Mouse (Mus musculus) myocyte (in vitro differentiated cells): ENCODE measurements at regions not wholly inside any gene's neighbourhood (a gene's known extent, or its start where the extent isn't known, plus 50 kb on each side); places are given as distances from the start of the nearest gene placed in this dataset.

Experiments used
- CEBPB ChIP-seq: IDR thresholded peaks from 2 replicates; pipeline ENCODE4 v1.6.1; 2011; ENCODE audit warnings: mild to moderate bottlenecking, moderate library complexity; ENCODE audit not compliant: poor library complexity, insufficient read depth, severe bottlenecking
- E2F4 ChIP-seq: IDR thresholded peaks from one replicate; pipeline ENCODE4 v1.6.1; 2011; ENCODE audit warnings: mild to moderate bottlenecking, control low read depth, moderate library complexity; ENCODE audit not compliant: insufficient read depth
- MAX ChIP-seq: IDR thresholded peaks from one replicate; pipeline ENCODE4 v1.6.1; 2011; ENCODE audit warnings: low read depth, mild to moderate bottlenecking, control low read depth
- MYOD1 ChIP-seq, 3 experiments: IDR thresholded peaks; one replicate each; pipeline ENCODE4 v1.6.1; 2011; ENCODE audit warnings: control low read depth in 2 of 3, low read depth in 2 of 3, mild to moderate bottlenecking in 2 of 3, moderate library complexity in 1 of 3; ENCODE audit not compliant: insufficient read length in 2 of 3, control insufficient read depth in 1 of 3
- MYOG ChIP-seq, 3 experiments: IDR thresholded peaks; one replicate each; pipeline ENCODE4 v1.6.1; 2011; ENCODE audit warnings: control low read depth in 2 of 3, low read depth in 2 of 3, mild to moderate bottlenecking in 2 of 3; ENCODE audit not compliant: insufficient read length in 2 of 3, control insufficient read depth in 1 of 3, insufficient read depth in 1 of 3
- POLR2A ChIP-seq: IDR thresholded peaks from one replicate; pipeline ENCODE4 v1.6.1; 2011; ENCODE audit warnings: low read depth, mild to moderate bottlenecking, control low read depth, moderate library complexity; ENCODE audit not compliant: insufficient read length
- POLR2AphosphoS2 ChIP-seq: IDR thresholded peaks from one replicate; pipeline ENCODE4 v1.6.1; 2011; ENCODE audit warnings: low read depth, control low read depth; ENCODE audit not compliant: insufficient read length
- REST ChIP-seq: IDR thresholded peaks from one replicate; pipeline ENCODE4 v1.6.1; 2011; ENCODE audit warnings: mild to moderate bottlenecking, control low read depth, moderate library complexity; ENCODE audit not compliant: insufficient read depth, insufficient read length
- SRF ChIP-seq: IDR thresholded peaks from one replicate; pipeline ENCODE4 v1.6.1; 2011; ENCODE audit warnings: low read depth; ENCODE audit not compliant: control insufficient read depth, insufficient read length
- TCF12 ChIP-seq: IDR thresholded peaks from one replicate; pipeline ENCODE4 v1.6.1; 2011; ENCODE audit warnings: mild to moderate bottlenecking, control low read depth; ENCODE audit not compliant: poor library complexity, insufficient read depth, severe bottlenecking
- TCF3 ChIP-seq: IDR thresholded peaks from one replicate; pipeline ENCODE4 v1.6.1; 2011; ENCODE audit warnings: low read depth, control low read depth; ENCODE audit not compliant: insufficient read length
- USF1 ChIP-seq: IDR thresholded peaks from one replicate; pipeline ENCODE4 v1.6.1; 2011; ENCODE audit warnings: low read depth, mild to moderate bottlenecking, control low read depth, moderate library complexity

DNA sequence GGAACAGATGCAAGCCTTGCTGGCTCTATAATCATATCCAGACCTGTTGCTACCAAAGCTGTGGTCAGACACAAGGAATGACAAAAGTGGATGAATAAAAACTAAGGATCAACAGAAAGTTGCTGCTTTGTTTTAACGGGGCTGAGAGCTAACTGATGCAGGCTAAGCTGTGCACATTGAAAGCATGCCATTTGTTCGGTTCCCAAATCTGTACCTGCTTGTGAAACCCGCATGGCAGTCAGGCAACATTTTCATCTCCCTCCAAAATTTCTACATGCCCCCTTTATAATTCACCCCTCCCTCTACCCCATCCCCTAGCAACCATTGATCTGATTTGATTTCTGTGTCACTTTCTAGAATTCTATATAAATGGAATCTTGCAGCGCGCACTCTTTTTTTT lies 272.3 kb downstream of the Tox3 start:
- TF ChIP-seq E2F4 (no peak), POLR2AphosphoS2 (no peak), MAX (no peak), REST (no peak), POLR2A (no peak), USF1 (no peak), TCF12 (no peak), MYOG (IDR thresholded peaks at IDR 0.05; ENCODE audit: control insufficient read depth in 1 of 3, insufficient read depth in 1 of 3, insufficient read length in 2 of 3, low read depth in 2 of 3) (no peak), CEBPB (no peak), MYOD1 (IDR thresholded peaks at IDR 0.05; ENCODE audit: control insufficient read depth in 1 of 3, insufficient read length in 2 of 3, low read depth in 2 of 3) (no peak), TCF3 (no peak), SRF (no peak)
